Mouse (Mus musculus) small intestine, adult 2 months (tissue): Measurements from ENCODE around the gene Hopx.

ENCODE experiments used
- CTCF ChIP-seq: fragments of 200-500 bp; IDR thresholded peaks from 2 replicates; pipeline ENCODE4 v1.5.1; 2012; ENCODE audit warnings: low read depth, mild to moderate bottlenecking, control low read depth, inconsistent platforms, low read length, moderate library complexity, mixed read lengths; ENCODE audit not compliant: insufficient replicate concordance, insufficient read length; ENCODE audit errors: extremely low read depth
- POLR2A ChIP-seq: fragments of 200-500 bp; IDR thresholded peaks from 2 replicates; pipeline ENCODE4 v1.6.1; 2012; ENCODE audit warnings: low read depth, mild to moderate bottlenecking, control low read depth, inconsistent platforms, low read length, moderate library complexity

GRCm38 (mm10) chr5:77099317-77099996 is 15.5 kb downstream of the Hopx start:
- TF ChIP-seq CTCF (no peak), POLR2A (no peak)
